In the genomic region with DNA sequence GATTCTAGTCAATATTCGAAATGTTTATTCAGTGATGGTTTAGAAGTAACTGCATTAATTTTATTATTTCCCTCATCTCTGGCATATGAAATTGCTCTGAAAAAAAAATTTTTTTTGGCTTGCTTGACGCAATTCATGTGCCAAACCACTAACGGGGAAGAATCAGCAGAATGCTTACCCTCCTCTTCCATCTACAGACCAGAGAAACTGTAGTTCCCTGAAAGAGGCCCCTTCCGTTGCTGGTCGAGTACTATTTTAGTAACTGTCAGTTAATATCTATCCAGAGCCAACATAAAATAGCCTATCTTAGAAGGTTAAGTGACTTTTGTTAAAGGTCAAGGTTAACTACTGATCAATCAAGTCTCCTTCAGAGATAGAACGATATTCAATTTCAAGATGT, we compare ENCODE assay signal across 1 mouse cellular context.
A peak's percentile ranks its signal among the peaks of the same experiment; 100 is the strongest.
TF ChIP-seq lines count a peak whose summit lies in the region.

No protein-coding gene starts in this region.

TF ChIP-seq in MEL, 35 proteins besides CTCF, POLR2A, EP300 and RAD21 (continued from another document):
- TF ChIP-seq HCFC1 (IDR thresholded peaks at IDR 0.05; ENCODE audit: low read depth, low read length) (peak; percentile 62; the same call in 1 of the 2 replicates), MYB (IDR thresholded peaks at IDR 0.05; ENCODE audit: low read depth, low read length) (peak; percentile 98), TCF12 (IDR thresholded peaks at IDR 0.05; ENCODE audit: low read depth, low read length) (peak; percentile 90), ZC3H11A (IDR thresholded peaks at IDR 0.05; ENCODE audit: low read depth, low read length) (no peak), CHD1 (IDR thresholded peaks at IDR 0.05; ENCODE audit: low read depth, low read length) (peak; percentile 89; the same call in 1 of the 2 replicates), MAFK (IDR thresholded peaks at IDR 0.05; ENCODE audit: borderline replicate concordance, low read depth, low read length) (peak; percentile 66; the same call in 1 of the 2 replicates), GATA1 (IDR thresholded peaks at IDR 0.05; ENCODE audit: low read depth, low read length) (peak; percentile 59; the same call in 1 of the 2 replicates), TAL1 (IDR thresholded peaks at IDR 0.05; ENCODE audit: low read length) (no peak), E2F4 (IDR thresholded peaks at IDR 0.05; ENCODE audit: borderline replicate concordance, low read depth, low read length) (no peak), USF2 (IDR thresholded peaks at IDR 0.05; ENCODE audit: borderline replicate concordance in 1 of 2, insufficient read depth in 1 of 2, low read depth in 1 of 2, low read length in 2 of 2) (no peak)
